Mouse (Mus musculus): ENCODE results near the gene Dapp1. TPM values are rescaled to one million over a fixed set of nuclear protein-coding genes. Genes with fewer than 3 reads are reported as not detected.

The Dapp1 gene
- polyA plus RNA-seq, 1 experiment from 2014 or later = 8.1 TPM

DNA sequence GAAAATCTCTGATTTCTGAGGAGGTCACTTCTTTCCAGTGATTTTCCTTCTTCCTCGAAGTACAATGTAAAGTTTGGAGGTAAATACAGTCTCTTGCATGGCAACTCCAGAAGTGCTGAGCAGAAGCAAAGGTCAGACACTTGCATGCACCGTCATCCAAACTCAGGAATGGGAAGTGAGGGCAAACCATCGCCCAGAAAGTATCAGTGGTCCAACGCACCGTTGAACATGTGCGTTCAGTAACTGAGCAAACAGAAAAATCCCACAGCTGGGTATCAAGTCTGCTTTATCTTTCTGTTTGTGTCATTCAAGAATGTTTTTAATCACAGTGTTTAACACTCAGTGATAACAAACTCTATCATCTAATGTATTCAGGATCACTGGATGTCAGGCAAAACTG lies 21.2 kb upstream of the Dapp1 start:
- Histone ChIP-seq H3K27ac (no peak overlapping the region), H3K4me1 (replicated peaks; ENCODE audit: insufficient read depth, low read length) (no peaks in the 10 kb centered on the region), H3K4me3 (replicated peaks; ENCODE audit: low read depth, low read length) (no peak overlapping the region), H3K9me3 (replicated peaks; ENCODE audit: low read length) (no peaks in the 10 kb centered on the region), H3K4me2 (ENCODE audit: low read length) (no peak overlapping the region), H3K36me3 (ENCODE audit: insufficient read depth, low read length) (no peaks in the 10 kb centered on the region), H3K27me3 (ENCODE audit: insufficient read depth, low read length) (no peaks in the 10 kb centered on the region), H3K9ac (ENCODE audit: low read depth, low read length) (no peak overlapping the region)
- DNase-seq (ENCODE audit: low spot score) = no peak
- WGBS = 55% methylated on average over 6 of the region's 6 CpGs
- no peak for TF ChIP-seq CTCF (IDR thresholded peaks at IDR 0.05; ENCODE audit: low read depth)
- ATAC-seq (replicated peaks; ENCODE audit: low FRiP score, low read depth) = no peak

DNA sequence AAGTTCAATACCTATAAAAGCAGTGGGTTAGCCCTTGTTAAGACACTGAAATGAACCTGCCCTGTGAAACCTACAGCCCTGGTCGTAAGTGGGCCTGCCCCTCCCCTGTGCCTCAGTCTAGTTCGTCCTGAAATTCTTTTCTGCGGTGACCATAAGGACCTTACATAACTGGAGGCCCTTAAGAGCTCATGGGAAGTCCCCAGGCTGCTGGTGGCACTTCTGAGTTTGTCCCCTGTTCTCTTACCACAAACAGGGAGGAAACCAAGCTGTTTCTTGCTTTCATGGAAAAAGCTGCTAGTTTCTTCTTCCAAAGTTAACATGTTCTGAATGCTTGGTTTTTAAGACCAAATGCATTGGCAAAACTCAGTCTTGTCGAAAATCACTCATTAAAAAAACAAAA lies 20.5 kb upstream of the Dapp1 start:
- ATAC-seq (replicated peaks; ENCODE audit: low FRiP score, low read depth) (no peak), DNase-seq (ENCODE audit: low spot score) (no peak)
- no peaks in the 10 kb centered on the region for H3K27me3 ChIP-seq (ENCODE audit: insufficient read depth, low read length)
- H3K4me2 ChIP-seq (ENCODE audit: low read length) = no peak overlapping the region
- TF ChIP-seq CTCF (IDR thresholded peaks at IDR 0.05; ENCODE audit: low read depth) = no peak
- no peaks in the 10 kb centered on the region for H3K4me1 ChIP-seq (replicated peaks; ENCODE audit: insufficient read depth, low read length)
- no peak overlapping the region for H3K27ac ChIP-seq
- WGBS = 72% methylated on average over 4 of the region's 4 CpGs
- H3K9ac ChIP-seq (ENCODE audit: low read depth, low read length) = no peak overlapping the region
- no peak overlapping the region for H3K4me3 ChIP-seq (replicated peaks; ENCODE audit: low read depth, low read length)
- H3K36me3 ChIP-seq (ENCODE audit: insufficient read depth, low read length) = no peaks in the 10 kb centered on the region
- no peaks in the 10 kb centered on the region for H3K9me3 ChIP-seq (replicated peaks; ENCODE audit: low read length)

DNA sequence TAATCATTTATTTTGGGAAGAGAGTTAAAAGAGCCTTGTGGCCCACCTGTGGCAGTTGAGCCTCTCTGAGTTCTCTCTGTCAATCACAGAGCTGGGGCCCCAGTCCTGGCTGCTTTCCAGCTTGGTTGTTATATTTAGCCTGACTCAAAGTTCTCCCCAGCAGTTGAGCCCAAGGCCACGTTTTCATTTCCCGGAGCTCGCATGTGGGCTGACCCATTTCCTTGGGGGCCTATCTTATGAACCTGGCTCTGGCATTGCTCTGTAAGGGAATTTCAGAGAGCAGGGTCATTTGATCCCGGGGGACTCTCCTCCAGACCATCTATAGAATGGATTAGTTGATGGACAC lies 19.4 kb upstream of the Dapp1 start:
- DNase-seq (ENCODE audit: low spot score) = no peak
- no peak overlapping the region for H3K4me3 ChIP-seq (replicated peaks; ENCODE audit: low read depth, low read length)
- H3K4me2 ChIP-seq (ENCODE audit: low read length) = no peak overlapping the region
- H3K4me1 ChIP-seq (replicated peaks; ENCODE audit: insufficient read depth, low read length) = no peaks in the 10 kb centered on the region
- no peak overlapping the region for H3K9ac ChIP-seq (ENCODE audit: low read depth, low read length)
- no peaks in the 10 kb centered on the region for H3K27me3 ChIP-seq (ENCODE audit: insufficient read depth, low read length)
- 40% methylated on average over 4 of the region's 4 CpGs for WGBS
- no peaks in the 10 kb centered on the region for H3K9me3 ChIP-seq (replicated peaks; ENCODE audit: low read length)
- no peak for TF ChIP-seq CTCF (IDR thresholded peaks at IDR 0.05; ENCODE audit: low read depth)
- no peaks in the 10 kb centered on the region for H3K36me3 ChIP-seq (ENCODE audit: insufficient read depth, low read length)
- ATAC-seq (replicated peaks; ENCODE audit: low FRiP score, low read depth) = no peak
- H3K27ac ChIP-seq = no peak overlapping the region

DNA sequence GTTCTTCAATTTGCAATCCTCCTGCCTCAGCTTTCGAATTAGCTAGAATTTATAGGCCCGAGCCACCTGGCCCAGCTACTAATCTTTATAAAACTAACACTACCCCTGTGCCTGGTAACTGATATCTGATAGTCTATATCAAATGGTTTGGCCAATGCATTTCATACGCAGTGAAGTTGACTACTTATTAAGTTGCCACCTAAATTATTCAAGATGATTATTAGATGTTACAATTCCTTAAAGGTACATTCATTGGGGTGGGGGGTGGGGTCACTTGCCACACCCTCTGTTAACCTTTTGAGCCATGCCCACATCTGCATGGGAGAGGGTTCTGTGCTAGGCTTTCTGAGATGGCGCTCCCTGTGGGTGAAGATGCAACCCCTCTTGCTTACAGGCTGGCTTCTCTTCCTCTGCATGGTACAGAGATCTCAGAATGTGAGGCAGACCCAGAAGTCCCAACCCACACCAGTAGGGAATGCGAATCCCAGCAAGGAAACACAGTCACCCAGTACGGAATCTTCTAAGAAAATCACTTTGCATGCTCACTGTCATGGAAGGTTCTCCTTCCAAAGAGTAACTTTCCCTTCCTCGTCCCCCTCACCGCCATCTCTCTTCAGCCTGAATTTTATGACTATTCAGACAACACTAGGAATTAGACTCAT lies 18.8 kb upstream of the Dapp1 start:
- no peak for TF ChIP-seq CTCF (IDR thresholded peaks at IDR 0.05; ENCODE audit: low read depth)
- no peaks in the 10 kb centered on the region for H3K27me3 ChIP-seq (ENCODE audit: insufficient read depth, low read length)
- H3K27ac ChIP-seq = no peak overlapping the region
- H3K4me3 ChIP-seq (replicated peaks; ENCODE audit: low read depth, low read length) = no peak overlapping the region
- WGBS = 85% methylated on average over 8 of the region's 8 CpGs
- H3K36me3 ChIP-seq (ENCODE audit: insufficient read depth, low read length) = no peaks in the 10 kb centered on the region
- H3K9me3 ChIP-seq (replicated peaks; ENCODE audit: low read length) = no peaks in the 10 kb centered on the region
- no peak overlapping the region for H3K4me2 ChIP-seq (ENCODE audit: low read length)
- DNase-seq (ENCODE audit: low spot score) (no peak), ATAC-seq (replicated peaks; ENCODE audit: low FRiP score, low read depth) (no peak)
- H3K9ac ChIP-seq (ENCODE audit: low read depth, low read length) = no peak overlapping the region
- no peaks in the 10 kb centered on the region for H3K4me1 ChIP-seq (replicated peaks; ENCODE audit: insufficient read depth, low read length)

DNA sequence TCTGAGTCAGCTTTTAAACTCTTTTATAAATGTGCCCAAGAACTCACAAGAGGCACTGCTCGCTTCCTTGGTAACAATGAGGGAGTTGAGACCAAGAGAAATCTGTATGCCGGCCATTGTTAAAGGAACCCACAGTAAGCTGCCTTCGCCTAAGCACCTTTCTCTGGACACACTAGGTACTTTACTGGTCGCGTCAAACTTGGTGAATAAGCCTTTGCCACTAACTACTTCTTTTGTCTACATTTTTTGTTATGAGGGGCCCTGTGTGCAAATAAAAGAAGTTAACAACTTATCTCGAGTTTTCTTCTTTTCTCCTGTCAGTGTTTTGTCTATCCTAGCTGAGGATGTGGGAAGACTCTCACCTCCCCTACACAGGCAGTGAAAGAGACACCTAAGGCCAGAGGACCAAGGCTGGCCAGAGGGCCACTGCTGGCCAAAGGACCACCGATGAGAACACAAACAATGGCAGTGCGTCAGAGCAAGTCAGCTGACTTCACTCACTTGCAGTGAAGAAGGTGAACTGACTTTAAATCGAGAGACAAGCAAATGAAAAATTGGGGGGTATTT lies 18.0 kb upstream of the Dapp1 start:
- ATAC-seq (replicated peaks; ENCODE audit: low FRiP score, low read depth) = no peak
- TF ChIP-seq CTCF (IDR thresholded peaks at IDR 0.05; ENCODE audit: low read depth) = no peak
- no peak overlapping the region for H3K9ac ChIP-seq (ENCODE audit: low read depth, low read length)
- DNase-seq (ENCODE audit: low spot score) = no peak
- no peaks in the 10 kb centered on the region for H3K9me3 ChIP-seq (replicated peaks; ENCODE audit: low read length)
- 84% methylated on average over 9 of the region's 9 CpGs for WGBS
- H3K4me1 ChIP-seq (replicated peaks; ENCODE audit: insufficient read depth, low read length) = no peaks in the 10 kb centered on the region
- no peak overlapping the region for H3K4me2 ChIP-seq (ENCODE audit: low read length)
- no peak overlapping the region for H3K27ac ChIP-seq
- no peak overlapping the region for H3K4me3 ChIP-seq (replicated peaks; ENCODE audit: low read depth, low read length)
- no peaks in the 10 kb centered on the region for H3K27me3 ChIP-seq (ENCODE audit: insufficient read depth, low read length)
- H3K36me3 ChIP-seq (ENCODE audit: insufficient read depth, low read length) = no peaks in the 10 kb centered on the region

DNA sequence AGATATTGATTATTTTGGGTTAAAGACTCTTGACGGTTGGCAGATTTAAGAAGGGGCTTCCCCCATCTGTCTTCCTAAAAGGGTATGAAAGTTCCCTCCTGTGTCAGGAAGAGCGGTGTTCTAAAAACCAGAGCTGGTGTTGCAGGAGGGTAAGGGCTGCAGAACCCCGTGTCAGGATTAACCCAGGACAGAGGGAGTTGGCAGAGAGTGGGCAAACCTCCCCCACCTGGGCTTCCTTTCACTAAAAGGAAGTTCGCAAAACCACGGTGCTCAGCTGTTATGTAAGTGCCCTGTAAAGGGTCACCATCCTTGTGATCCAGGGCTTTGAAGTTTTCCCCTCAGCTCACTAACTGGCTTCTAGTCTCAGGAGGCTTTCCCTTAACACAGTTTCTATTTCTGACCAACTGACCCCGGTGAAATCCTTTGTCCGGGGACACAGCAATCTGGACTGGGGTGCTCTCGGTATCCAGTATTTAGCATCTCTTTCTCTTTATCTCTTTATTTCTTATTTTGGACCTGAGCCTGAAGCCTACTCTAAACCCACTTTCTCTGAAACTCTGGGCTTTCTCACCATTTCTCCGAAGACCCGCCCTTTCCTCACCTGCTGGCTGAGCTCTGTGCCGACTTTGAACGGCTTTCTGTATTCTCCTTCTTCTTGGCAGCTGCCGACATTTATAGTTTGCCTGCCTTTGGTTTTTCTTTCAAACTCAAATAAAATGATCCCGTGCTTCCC lies 17.3 kb upstream of the Dapp1 start:
- Histone ChIP-seq H3K4me1 (replicated peaks; ENCODE audit: insufficient read depth, low read length) (no peaks in the 10 kb centered on the region), H3K4me2 (ENCODE audit: low read length) (no peak overlapping the region), H3K27ac (no peak overlapping the region), H3K9ac (ENCODE audit: low read depth, low read length) (no peak overlapping the region), H3K36me3 (ENCODE audit: insufficient read depth, low read length) (no peaks in the 10 kb centered on the region), H3K9me3 (replicated peaks; ENCODE audit: low read length) (no peaks in the 10 kb centered on the region), H3K27me3 (ENCODE audit: insufficient read depth, low read length) (no peaks in the 10 kb centered on the region), H3K4me3 (replicated peaks; ENCODE audit: low read depth, low read length) (no peak overlapping the region)
- 62% methylated on average over 14 of the region's 14 CpGs for WGBS
- no peak for DNase-seq (ENCODE audit: low spot score)
- ATAC-seq (replicated peaks; ENCODE audit: low FRiP score, low read depth) = no peak
- no peak for TF ChIP-seq CTCF (IDR thresholded peaks at IDR 0.05; ENCODE audit: low read depth)

Measured in kidney, postnatal 0 days (tissue).